Mouse (Mus musculus): ENCODE data around the gene Tnfsf13b.
A peak's percentile ranks its signal among the peaks of the same experiment; 100 is the strongest.

Gene Tnfsf13b

DNA sequence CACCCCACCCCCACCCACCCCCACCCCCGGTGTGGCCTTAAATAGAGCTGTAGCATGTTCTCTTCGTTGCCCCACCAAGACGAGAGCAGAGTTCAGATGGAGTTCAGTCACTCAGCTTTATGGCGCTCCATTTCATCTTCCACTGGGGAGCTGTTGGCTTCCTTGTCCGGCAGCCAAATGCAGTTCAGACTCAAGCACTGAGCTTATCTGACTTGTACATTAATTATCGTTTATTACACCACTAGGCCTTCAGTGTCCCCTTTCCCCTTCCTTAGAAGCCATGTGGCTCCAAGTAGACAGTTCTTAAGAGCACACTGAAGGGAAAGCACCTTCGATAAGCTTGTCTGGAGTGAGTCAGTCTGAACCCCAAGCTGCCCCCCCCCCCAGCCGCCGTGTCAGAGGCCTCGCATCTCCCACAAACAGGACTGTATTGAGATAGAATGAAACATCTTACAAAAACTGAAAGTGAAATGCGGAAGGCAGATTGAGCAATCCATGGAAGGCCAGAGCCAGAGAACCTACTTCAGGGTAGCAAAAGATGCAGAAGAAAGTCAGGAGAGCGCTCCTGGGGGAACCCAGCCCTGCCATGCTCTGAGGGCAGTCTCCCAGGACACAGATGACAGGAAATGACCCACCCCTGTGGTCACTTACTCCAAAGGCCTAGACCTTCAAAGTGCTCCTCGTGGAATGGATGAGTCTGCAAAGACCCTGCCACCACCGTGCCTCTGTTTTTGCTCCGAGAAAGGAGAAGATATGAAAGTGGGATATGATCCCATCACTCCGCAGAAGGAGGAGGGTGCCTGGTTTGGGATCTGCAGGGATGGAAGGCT, at the start of gene Tnfsf13b:
Gene Tnfsf13b, plus strand, starts transcription at position 312 of the 830 bp plus-strand sequence.
- no peak for DNase-seq (ENCODE audit: low spot score in 2 of 2)

DNA sequence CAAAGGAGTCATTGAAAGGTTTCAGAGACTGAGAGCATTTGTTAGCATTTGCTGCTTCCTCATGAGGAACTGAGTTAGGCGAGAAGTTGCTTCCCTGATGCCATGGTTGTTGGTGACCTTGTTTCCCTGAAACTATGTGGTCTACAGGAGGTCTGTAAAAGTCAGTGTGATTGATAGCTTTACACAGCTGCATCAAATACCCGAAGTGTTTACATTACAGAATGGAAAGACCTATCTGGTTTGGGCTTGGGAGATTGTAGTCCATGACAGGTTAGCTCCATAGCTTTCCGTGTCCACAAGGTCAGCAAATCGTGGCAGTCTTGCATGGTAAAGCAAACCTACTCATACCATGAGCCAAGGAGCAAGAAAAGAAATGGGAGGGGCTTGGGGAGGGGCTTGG, 47.9 kb upstream of the Tnfsf13b start:
- DNase-seq (ENCODE audit: low spot score in 2 of 2): no peak

DNA sequence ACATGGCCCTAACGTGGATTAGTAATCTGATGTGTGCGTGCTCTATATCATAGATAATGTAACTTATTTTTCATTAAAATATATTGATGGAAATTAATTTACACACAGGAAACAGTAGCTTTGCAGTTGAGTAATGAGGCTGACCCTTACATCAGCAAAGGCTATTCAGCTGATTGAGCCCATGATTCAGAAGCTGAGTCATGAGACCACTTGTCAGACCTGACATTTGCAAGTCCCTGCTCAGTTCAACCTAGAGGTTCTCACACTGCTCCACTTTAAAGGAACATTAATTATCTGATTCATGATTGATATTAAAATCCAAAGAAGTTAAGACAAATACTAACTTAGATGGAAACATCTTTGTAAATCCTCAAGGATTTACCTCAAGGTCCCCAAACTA, 46.3 kb upstream of the Tnfsf13b start:
- no peak for DNase-seq (ENCODE audit: low spot score in 2 of 2)

DNA sequence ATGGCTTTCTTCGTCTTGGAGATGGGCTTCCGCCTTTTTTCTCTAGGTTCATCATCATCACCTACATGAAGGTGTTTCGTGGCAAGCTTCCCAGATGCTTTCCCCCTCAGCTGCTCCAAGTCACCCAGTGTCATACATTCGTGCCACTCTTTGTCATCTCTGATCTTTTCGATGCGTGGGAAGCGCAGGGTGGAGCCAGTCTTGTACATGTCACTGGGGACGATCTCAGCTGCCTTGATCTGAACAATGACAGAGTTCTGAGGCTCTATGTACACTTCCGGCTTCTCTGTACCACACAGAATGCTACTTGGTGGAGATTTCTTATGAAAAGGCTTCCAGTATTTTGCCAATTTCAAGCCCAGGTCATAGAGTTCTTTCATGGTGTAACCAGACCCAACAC, 34.4 kb upstream of the Tnfsf13b start:
- no peak for DNase-seq (ENCODE audit: low spot score in 2 of 2)

DNA sequence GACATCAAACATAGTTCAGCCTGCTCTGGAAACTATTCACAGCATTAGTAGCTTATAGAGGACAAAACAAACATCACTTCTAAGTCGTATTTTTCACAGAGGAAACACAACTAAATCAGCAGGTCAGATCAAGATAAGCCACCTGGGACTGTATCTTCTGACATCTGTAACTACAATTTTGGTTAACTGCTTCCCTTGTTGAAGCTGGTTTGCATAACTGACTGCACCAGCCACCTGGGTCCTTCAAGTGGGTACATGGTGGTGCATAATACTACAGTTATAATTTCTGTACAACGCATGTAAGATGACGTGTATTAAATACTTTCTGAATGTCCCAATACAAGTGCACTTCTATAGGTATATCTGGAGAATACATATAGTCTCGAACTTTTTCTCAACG, 31.0 kb upstream of the Tnfsf13b start:
- peak; percentile 48 to 52 for DNase-seq (ENCODE audit: low spot score in 2 of 2)

DNA sequence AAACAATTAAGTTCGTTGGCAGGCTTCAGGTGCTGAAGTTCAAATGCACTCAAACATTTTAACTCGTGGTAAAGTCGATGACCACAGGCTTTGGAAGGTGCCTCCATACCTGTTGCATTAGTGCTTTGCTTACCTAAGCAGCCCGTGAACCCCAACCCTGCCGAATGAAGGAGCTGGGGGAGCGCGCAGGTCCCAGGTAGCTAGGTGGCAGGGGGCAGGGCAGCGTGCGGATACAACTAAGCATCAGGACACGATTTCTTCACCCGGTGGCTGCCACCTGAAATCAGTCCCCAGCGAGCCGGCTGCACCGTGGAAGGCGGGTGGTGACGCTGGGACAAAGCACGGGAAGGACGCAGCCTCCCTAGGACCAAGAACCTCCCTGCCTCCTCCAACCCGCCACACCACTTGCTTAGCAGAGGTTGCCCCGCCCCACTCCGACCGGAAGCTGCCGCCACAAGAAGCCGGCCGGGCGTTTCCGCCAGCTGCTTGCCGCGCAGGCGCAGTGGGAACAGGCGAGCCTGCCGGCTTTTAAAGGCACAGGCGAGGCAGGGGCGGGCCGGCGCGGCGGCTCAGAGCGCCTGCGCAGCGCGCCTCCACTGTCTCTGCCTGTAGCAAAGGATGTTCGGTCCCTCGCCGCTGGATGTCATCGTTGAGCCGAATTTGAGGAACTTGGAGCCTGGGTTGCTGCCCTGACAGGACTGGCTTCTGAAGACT, 30.2 kb upstream of the Tnfsf13b start:
- peak; percentile 97 to 98 for DNase-seq (ENCODE audit: low spot score in 2 of 2)

DNA sequence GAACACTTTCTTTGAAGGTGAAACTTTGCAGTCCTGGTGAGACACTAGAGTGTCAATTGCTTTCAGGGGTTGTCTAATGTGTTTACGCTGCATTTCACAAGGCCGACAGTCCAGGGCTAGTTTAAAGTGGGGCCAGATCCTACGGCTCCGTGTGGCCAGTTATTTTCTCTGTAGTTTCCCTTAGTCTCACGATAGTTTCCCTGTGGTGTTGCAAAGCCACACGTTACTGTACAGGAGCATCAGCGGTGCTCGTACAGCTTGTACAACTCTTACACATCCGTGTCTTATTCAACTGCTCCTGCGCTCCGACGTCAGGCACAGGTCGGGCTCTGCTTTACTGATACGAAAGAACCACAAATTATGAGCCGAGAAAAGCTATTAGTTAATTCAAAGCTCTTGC, 29.3 kb upstream of the Tnfsf13b start:
- peak in 1 of 2 experiments; percentile 29 for DNase-seq (ENCODE audit: low spot score in 2 of 2)

DNA sequence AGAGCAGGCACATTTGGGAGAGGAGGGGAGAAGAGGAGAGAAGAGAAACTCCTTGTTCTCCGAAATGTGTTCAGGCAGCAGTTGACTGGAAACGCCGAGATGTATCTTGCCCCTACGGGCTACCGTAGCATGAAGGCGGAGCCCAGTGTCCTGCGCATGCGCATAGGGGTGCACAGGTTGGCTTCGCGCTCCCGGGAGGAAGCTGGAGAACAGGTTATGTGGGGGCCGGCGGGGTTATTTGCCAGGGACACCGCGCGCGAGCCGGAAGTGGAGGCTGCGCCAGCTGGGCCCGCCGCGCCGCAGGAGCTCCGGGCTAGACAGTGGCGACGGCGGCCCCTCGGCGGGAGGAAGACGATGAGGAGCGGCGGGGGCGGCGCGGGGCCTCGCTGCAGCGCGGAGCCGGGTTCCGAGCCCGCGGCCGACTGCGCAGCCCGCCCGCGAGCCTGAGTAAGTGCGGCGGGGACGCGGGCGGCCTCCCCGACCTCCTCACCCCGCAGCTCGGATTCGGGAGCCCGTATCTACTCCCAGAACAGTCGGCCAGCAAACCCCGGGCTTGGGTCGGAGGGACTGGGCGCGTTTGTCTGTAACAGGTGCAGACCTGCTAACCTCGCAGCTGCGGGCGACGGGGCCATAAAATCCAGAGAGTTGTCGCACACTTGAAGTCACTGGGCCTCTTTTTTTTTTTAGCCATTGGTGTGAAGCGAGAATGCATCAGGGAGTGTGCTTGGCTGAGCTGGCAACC, 28.5 kb upstream of the Tnfsf13b start, which contains the start of the genes Lig4 and Abhd13:
Gene Lig4, minus strand, starts transcription at position 114 of the 742 bp plus-strand sequence.
Gene Abhd13, plus strand, starts transcription at position 135 of the 742 bp plus-strand sequence.
- peak; percentile 99 for DNase-seq (ENCODE audit: low spot score in 2 of 2)

DNA sequence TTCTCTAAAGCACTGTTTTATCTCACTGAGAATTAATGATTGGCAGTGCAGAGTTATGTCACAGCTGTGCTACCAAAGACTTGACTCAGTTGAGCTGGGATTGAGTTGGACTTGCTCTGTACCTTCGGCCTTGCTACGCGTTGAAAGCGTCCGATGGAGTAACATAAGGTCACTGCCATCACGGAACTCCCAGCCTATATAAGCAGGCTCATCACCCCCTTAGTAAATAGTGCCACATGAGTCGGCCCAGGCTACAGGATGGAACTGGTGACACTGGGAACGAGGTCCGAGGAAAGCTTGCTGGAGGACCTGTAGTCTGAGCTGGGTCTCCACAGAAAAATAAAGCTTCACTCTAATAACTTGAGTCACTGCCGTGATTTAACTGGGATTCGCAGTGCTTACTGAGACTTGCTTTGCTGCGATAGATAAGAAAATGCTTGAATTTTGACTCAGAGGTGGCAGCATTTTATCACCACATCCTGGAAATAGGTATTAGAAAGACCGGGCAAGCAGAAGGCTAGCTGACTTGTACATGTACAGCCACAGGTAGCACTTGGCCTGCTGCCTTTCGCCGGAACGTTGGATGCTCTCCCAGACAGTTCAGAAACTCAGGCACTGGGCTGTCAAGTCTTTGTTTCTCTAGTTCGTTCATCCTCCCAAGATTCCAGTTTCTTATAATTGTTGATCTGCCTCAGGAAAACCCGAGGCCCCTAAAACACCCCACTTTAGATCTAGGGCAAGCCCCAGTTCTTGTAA, 27.6 kb upstream of the Tnfsf13b start:
- DNase-seq (ENCODE audit: low spot score in 2 of 2): no peak

DNA sequence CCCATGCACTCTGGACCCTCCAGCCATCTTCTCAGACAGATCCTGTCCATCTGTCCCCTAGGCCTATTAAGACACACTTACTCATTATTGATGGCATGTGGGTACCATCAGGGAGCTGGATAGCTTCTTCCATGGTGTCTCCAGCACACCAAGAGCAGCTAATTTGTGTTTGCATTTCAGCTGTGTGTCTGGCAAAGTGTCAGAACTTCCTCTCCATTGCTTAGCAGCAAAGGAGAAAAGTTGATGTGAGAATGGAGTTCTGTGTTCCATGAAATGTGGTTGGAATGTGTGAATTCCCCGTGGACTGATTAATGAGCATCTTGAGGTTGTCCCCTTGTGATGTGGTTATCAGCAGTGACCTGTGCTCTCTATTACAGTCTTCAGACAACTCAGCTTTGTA, 26.5 kb upstream of the Tnfsf13b start:
- DNase-seq (ENCODE audit: low spot score in 2 of 2): no peak

DNA sequence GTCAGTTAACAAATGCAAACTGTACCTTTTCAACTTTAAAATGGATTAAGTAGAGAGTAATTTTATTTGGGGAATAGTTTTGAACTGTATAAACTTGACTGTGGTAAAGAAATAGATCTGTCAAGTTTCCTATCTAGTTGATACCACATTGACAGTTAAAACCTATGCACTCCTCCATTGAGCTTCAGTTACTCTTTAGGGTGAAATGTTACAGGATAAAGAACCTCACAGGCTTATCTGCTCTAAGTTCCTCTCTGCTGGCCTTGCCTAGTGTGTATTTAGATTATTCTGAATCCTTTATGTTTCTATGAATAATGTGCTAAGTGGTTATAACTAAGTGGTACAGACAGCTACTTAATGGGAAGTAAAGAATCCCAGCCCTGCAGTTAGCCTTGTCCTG, 26.1 kb upstream of the Tnfsf13b start:
- DNase-seq (ENCODE audit: low spot score in 2 of 2): no peak

DNA sequence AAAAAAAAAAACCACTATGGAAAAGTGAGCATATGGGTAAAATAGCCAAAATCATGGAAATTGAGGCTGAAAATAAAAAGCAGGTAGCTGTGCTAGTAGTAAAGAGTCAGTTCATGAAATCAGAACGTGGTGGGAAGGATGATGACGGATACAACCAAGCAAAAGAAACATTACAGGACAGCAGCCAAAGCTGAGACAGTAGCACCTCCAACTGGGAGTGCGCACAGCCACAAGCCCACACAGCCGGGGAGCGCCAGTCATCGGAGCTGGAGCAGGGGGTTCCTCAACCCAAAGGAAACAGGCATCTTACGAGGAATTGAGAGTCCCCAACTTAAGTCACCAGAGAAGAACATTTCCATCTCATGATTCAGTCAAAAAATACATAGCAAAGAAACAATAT, 2.2 kb upstream of the Tnfsf13b start:
- no peak for DNase-seq (ENCODE audit: low spot score in 2 of 2)

DNA sequence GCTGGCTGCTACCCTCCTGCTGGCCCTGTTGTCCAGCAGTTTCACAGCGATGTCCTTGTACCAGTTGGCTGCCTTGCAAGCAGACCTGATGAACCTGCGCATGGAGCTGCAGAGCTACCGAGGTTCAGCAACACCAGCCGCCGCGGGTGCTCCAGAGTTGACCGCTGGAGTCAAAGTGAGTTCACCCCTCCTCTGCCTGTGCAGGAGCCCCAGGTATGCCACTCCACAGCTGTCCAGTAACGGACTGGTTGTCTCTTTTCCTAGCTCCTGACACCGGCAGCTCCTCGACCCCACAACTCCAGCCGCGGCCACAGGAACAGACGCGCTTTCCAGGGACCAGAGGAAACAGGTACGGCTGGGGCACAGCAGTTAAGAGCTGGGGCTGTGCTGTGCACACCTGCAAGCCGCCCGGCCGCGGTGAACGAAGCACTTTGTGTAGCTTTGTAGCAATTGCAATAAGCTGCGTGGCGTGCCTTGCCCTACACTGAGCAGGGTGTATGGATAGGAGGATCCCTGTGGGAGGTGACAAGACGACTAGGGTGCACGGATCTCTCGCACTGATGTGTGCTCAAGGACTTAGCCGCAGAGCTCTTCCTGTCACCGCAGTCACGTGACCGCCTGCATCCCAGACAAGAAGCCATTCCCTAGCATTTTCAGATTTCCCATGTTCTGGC, 856 bp downstream of the Tnfsf13b start:
- no peak for DNase-seq (ENCODE audit: low spot score in 2 of 2)

DNA sequence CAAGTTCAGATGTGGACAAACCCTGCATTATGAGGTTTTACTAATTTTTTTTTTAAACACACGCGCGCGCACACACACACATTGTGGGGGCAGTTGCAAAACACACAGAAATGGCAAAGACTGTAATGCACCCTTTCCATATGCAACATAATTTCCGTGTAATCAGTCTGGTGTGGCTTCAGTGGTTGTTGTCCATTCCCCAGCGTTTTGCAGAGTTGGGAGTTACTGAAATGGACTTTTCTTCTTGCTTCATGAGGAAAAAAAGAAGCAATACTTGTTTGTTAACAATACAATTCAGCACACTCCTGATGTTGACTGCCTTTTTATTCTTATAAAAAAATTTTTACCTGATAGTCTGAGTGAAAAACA, 1.4 kb downstream of the Tnfsf13b start:
- no peak for DNase-seq (ENCODE audit: low spot score in 2 of 2)

DNA sequence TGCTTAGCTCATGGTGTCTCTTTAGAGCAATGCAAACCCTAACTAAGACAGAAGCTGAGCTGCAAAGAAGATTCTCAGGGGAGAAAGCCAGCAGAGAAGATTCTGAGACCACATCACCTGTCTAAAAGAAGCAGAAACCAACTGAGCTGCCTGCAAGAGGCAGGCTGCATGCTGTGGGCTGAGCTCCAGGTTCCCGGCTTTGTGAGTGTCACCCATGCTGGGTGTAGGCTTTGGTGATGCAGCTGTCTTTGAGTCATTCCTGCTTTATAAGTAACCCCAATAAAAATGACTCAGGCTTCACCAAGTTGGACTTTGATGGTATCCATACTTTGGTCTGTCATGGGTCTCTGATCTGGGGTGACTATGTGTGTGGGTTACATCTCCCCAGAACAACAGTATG, 10.0 kb downstream of the Tnfsf13b start:
- DNase-seq (ENCODE audit: low spot score in 2 of 2): no peak

DNA sequence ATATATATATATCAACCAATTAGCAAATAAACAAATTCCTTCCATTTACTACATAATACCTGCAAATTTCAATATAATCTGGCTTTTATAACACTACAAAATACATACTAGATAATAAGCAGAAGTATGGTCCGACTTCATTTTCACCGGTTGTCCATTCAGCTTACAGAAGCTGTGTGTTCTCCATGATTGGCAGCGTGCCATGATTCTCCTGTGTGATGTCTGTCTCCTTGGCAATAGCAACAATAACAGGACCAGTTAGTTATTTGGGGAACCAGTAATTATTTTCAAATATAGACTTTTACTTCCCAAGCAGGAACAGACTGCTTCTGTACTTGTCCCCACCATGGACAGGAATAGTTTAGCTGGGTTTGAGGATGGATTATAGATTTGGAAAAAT, 11.0 kb downstream of the Tnfsf13b start:
- DNase-seq (ENCODE audit: low spot score in 2 of 2): no peak

DNA sequence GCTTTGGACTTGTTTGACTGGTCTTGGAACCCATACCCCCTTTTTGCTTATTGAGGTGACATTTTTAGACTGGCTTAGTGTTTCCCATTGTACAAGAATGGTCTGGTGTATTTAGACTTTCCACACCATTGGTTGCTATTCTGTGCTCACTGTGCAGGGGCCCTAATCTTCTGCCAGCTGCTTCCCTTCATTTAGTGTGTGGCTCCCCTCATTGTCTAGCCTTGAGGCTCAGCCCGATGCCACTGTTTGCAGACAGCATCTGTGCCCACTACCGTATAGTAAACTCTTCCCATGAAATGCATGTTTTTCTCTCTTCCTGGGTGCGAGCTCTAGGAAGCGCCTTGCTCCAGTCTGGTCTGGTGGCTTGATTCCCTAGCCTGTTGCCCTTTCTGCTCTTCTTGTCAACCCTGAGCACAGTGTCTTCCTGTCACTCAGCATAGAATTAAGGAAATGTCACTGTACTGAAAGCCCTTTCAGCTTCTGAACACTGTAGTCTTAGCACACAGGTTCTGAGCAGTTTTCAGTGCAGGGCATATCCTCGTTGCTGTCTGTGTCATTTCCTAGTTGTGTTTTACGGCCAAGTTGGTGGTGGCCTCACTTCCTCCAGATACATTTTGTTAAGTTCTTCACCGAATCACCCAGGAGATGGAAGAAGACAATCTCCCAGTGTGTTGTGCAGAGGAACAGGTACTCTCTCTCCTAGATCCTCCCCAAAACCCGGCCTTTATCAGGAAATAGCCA, 24.2 kb downstream of the Tnfsf13b start:
- DNase-seq (ENCODE audit: low spot score in 2 of 2): no peak

DNA sequence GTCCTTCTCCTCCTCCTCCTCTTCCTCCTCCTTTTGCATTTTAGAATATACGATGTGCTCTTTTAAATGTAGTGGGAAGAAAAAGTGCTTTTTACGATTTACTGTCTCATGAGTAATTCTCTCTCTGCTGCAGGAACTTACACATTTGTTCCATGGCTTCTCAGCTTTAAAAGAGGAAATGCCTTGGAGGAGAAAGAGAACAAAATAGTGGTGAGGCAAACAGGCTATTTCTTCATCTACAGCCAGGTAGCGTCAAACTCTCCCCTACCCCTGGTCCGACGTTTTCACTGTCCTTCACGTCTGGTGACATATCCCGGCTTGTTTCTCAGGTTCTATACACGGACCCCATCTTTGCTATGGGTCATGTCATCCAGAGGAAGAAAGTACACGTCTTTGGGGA, 24.9 kb downstream of the Tnfsf13b start:
- DNase-seq (ENCODE audit: low spot score in 2 of 2): no peak

DNA sequence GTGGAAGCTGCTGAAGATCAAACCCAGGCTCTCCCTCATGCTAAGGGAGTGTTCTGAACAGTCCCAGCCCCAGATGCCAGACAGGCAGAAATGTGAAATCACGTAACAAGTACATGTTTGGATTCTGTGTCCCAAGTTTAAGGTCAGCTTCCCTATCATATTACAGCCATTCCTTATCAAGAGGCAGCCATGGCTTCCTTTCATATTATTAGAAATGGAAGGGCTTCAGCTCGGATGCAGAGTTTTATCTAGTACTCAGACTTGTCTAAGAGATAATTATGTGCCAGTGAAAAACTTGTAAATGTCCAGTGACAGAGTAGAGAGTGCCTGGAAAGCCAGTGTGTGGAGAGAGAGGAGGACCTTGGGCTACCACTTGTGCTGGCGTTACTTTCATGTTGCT, 34.6 kb downstream of the Tnfsf13b start:
- no peak for DNase-seq (ENCODE audit: low spot score in 2 of 2)

DNA sequence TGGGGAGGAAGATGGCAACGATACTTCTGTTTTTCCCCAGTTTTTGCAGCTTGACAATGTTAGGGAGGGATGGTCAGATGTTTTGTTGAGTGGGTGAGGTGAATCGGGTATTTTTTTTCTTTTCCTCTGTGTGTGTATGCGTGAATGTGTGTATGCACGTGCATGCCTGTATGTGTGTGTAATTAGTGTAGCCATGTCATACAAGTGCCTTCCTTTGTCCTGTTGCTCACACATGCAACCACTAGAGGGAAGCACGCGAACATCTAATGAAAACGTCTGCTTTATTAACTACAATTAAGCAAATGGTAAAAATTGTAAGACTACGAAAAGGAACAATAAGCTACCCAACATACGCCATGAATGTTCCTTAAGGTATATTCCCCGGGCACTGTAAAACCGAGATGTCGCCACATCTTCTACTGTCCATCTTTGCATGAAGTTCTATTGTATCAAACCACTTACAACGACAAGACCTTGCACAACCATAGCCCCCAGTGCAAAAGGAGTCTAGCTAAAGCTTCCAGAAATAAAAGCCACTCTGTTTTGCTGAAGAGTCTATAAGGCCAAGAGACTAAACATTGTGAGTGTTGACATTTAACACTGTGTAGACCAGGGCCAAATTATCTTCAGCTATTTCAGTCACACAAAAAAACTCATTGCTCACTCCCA, 37.7 kb downstream of the Tnfsf13b start:
- no peak for DNase-seq (ENCODE audit: low spot score in 2 of 2)

All from thymus, postnatal 10 days (tissue).